Mouse (Mus musculus) macrophage (primary cell): ENCODE results near the gene Krt36. TPM values are rescaled to one million over a fixed set of nuclear protein-coding genes. Genes with fewer than 3 reads are reported as not detected.

Experiments
- H3K27ac ChIP-seq: fragments of 350-480 bp; formaldehyde crosslinking; 2 replicates; pipeline ENCODE4 v1.9.0; 2021
- H3K36me3 ChIP-seq: fragments of 350-480 bp; formaldehyde crosslinking; 2 replicates; pipeline ENCODE4 v1.9.0; 2021; ENCODE audit errors: inconsistent target
- H3K4me3 ChIP-seq: fragments of 350-480 bp; formaldehyde crosslinking; 2 replicates; pipeline ENCODE4 v1.9.0; 2021; ENCODE audit errors: inconsistent target
- H3K79me2 ChIP-seq: fragments of 350-480 bp; formaldehyde crosslinking; 2 replicates; pipeline ENCODE4 v1.9.0; 2021; ENCODE audit errors: inconsistent target
- WGBS: methylation state at CpG from one replicate; pipeline ENCODE4 v1.1.7; 2026; ENCODE audit warnings: inconsistent platforms; ENCODE audit not compliant: missing documents; 5-methylcytosine and 5-hydroxymethylcytosine counted together
- polyA plus RNA-seq: library from polyadenylated mRNA; stranded (reverse); fragments of 250-400 nt; gene quantifications from 3 replicates; pipeline ENCODE4 v1.2.4, GENCODE M21; 2018; ENCODE audit warnings: inconsistent platforms
- total RNA-seq, 78 experiments: library from RNA; depleted of rRNA; stranded (reverse); fragments of 250-400 nt; gene quantifications; 1 replicate in 9 of 78; 2 replicates in 24 of 78; 3 replicates in 43 of 78; 4 replicates in 2 of 78; pipeline ENCODE4 v1.2.4; 2018; ENCODE audit warnings: inconsistent platforms in 56 of 78

Gene Krt36
- total RNA-seq (2018; cell fraction: chromatin; rRNA removed): not detected
- total RNA-seq (2018; cell fraction: cytosol; rRNA removed): not detected
- not detected for total RNA-seq (2018; cell fraction: nucleus; rRNA removed)
- not detected in 3 replicates for polyA plus RNA-seq

- H3K79me2 ChIP-seq: no peaks in the 10 kb centered on the region
- no peak within 1 kb of the TSS for H3K27ac ChIP-seq
- H3K36me3 ChIP-seq: no peaks in the 10 kb centered on the region
- H3K4me3 ChIP-seq: no peak within 1 kb of the TSS
- WGBS: 87% methylated on average over 6 of the region's 6 CpGs
These were observed at the start of gene Krt36 for GRCm38 (mm10) chr11:100105576-100106122. Gene Krt36, minus strand, starts transcription at chr11:100105626.

GRCm38 (mm10) chr11:100148615-100149330, 43.3 kb upstream of the Krt36 start, which contains the start of gene Krt19:
Gene Krt19, minus strand, starts transcription at chr11:100148665.
- Histone ChIP-seq H3K4me3 (no peak within 1 kb of the TSS), H3K27ac (no peak within 1 kb of the TSS), H3K36me3 (no peaks in the 10 kb centered on the region), H3K79me2 (no peaks in the 10 kb centered on the region)
- 70% methylated on average over 9 of the region's 9 CpGs for WGBS

GRCm38 (mm10) chr11:100147566-100148353, 42.3 kb upstream of the Krt36 start:
- WGBS: 71% methylated on average over 5 of the region's 5 CpGs
- Histone ChIP-seq H3K36me3 (no peaks in the 10 kb centered on the region), H3K79me2 (no peaks in the 10 kb centered on the region), H3K4me3 (no peak overlapping the region), H3K27ac (no peak overlapping the region)

- H3K4me3 ChIP-seq: no peak overlapping the region
- no peaks in the 10 kb centered on the region for H3K79me2 ChIP-seq
- no peak overlapping the region for H3K27ac ChIP-seq
- WGBS: 7% methylated on average over 13 of the region's 13 CpGs
- H3K36me3 ChIP-seq: no peaks in the 10 kb centered on the region
These were observed 40.6 kb upstream of the Krt36 start for GRCm38 (mm10) chr11:100145858-100146560.

GRCm38 (mm10) chr11:100145104-100145503, 39.7 kb upstream of the Krt36 start:
- Histone ChIP-seq H3K36me3 (no peaks in the 10 kb centered on the region), H3K79me2 (no peaks in the 10 kb centered on the region), H3K4me3 (no peak overlapping the region), H3K27ac (no peak overlapping the region)
- 6% methylated on average over 20 of the region's 20 CpGs for WGBS

- 90% methylated on average over 19 of the region's 21 CpGs for WGBS
- no peak overlapping the region for H3K27ac ChIP-seq
- no peak overlapping the region for H3K4me3 ChIP-seq
- H3K36me3 ChIP-seq: no peaks in the 10 kb centered on the region
- H3K79me2 ChIP-seq: no peaks in the 10 kb centered on the region
These were observed 35.5 kb upstream of the Krt36 start for GRCm38 (mm10) chr11:100140966-100141365.

- Histone ChIP-seq H3K79me2 (no peaks in the 10 kb centered on the region), H3K4me3 (no peak overlapping the region), H3K36me3 (no peaks in the 10 kb centered on the region), H3K27ac (no peak overlapping the region)
- whole genome bisulfite sequencing: 80% methylated on average over 2 of the region's 2 CpGs
These were observed 34.0 kb upstream of the Krt36 start for GRCm38 (mm10) chr11:100139391-100139790.

GRCm38 (mm10) chr11:100138809-100139208, 33.4 kb upstream of the Krt36 start:
- H3K79me2 ChIP-seq: no peaks in the 10 kb centered on the region
- no peak overlapping the region for H3K4me3 ChIP-seq
- WGBS: 83% methylated on average over 7 of the region's 7 CpGs
- H3K27ac ChIP-seq: no peak overlapping the region
- no peaks in the 10 kb centered on the region for H3K36me3 ChIP-seq

GRCm38 (mm10) chr11:100137693-100138092, 32.3 kb upstream of the Krt36 start:
- H3K27ac ChIP-seq: no peak overlapping the region
- 67% methylated on average over 5 of the region's 5 CpGs for WGBS
- H3K4me3 ChIP-seq: no peak overlapping the region
- H3K36me3 ChIP-seq: no peaks in the 10 kb centered on the region
- no peaks in the 10 kb centered on the region for H3K79me2 ChIP-seq

- H3K79me2 ChIP-seq: no peaks in the 10 kb centered on the region
- 42% methylated on average over 5 of the region's 5 CpGs for WGBS
These were observed 31.1 kb upstream of the Krt36 start for GRCm38 (mm10) chr11:100136559-100136958.

GRCm38 (mm10) chr11:100135731-100136130, 30.3 kb upstream of the Krt36 start, which contains the start of gene Krt15:
Gene Krt15, minus strand, starts transcription at chr11:100135928.
- 54% methylated on average over 7 of the region's 7 CpGs for WGBS

More at GRCm38 (mm10) chr11:100136559-100136958, 31.1 kb upstream of the Krt36 start:
- no peak overlapping the region for H3K4me3 ChIP-seq
- H3K36me3 ChIP-seq: no peaks in the 10 kb centered on the region
- H3K27ac ChIP-seq: no peak overlapping the region

GRCm38 (mm10) chr11:100124901-100125300, 19.5 kb upstream of the Krt36 start:
- H3K36me3 ChIP-seq: no peaks in the 10 kb centered on the region
- H3K79me2 ChIP-seq: no peaks in the 10 kb centered on the region
- no peak overlapping the region for H3K4me3 ChIP-seq
- H3K27ac ChIP-seq: no peak overlapping the region
- WGBS: 84% methylated on average over 7 of the region's 7 CpGs

More at GRCm38 (mm10) chr11:100135731-100136130, 30.3 kb upstream of the Krt36 start, which contains the start of gene Krt15:
- no peak within 1 kb of the TSS for H3K4me3 ChIP-seq
- no peaks in the 10 kb centered on the region for H3K79me2 ChIP-seq
- H3K36me3 ChIP-seq: no peaks in the 10 kb centered on the region
- H3K27ac ChIP-seq: no peak within 1 kb of the TSS

GRCm38 (mm10) chr11:100121466-100121865, 16.0 kb upstream of the Krt36 start, which contains the start of gene Krt13:
Gene Krt13, minus strand, starts transcription at chr11:100121566.
- no peaks in the 10 kb centered on the region for H3K79me2 ChIP-seq
- 78% methylated on average over 3 of the region's 3 CpGs for WGBS
- H3K36me3 ChIP-seq: no peaks in the 10 kb centered on the region
- H3K4me3 ChIP-seq: no peak within 1 kb of the TSS
- no peak within 1 kb of the TSS for H3K27ac ChIP-seq

GRCm38 (mm10) chr11:100120331-100120730, 14.9 kb upstream of the Krt36 start:
- Histone ChIP-seq H3K27ac (no peak overlapping the region), H3K36me3 (no peaks in the 10 kb centered on the region), H3K79me2 (no peaks in the 10 kb centered on the region), H3K4me3 (no peak overlapping the region)
- WGBS: 88% methylated on average over 5 of the region's 5 CpGs
